Mouse (Mus musculus) hindbrain, postnatal 0 days (tissue): ENCODE results near the gene Chit1. TPM values are rescaled to one million over a fixed set of nuclear protein-coding genes. Genes with fewer than 3 reads are reported as not detected.
A peak's percentile ranks its signal among the peaks of the same experiment; 100 is the strongest.

Experiments used
- ATAC-seq: fragments of 200-750 bp; cut with Nextera tagmentation; 2 replicates; pipeline ENCODE4 v1.8.0; 2017; ENCODE audit warnings: mild to moderate bottlenecking, moderate TSS enrichment, moderate library complexity
- DNase-seq: peaks from one replicate; pipeline ENCODE4 v3.0.0-alpha.2; 2015; ENCODE audit warnings: low spot score
- H3K27ac ChIP-seq: fragments of 300-500 bp; sonication (generic); 2 replicates; pipeline ENCODE4 v1.5.1; 2014; ENCODE audit warnings: mild to moderate bottlenecking
- H3K27me3 ChIP-seq: fragments of 300-500 bp; sonication (generic); 2 replicates; pipeline ENCODE4 v1.6.1; 2014; ENCODE audit warnings: low read length, mixed read lengths; ENCODE audit not compliant: insufficient read depth
- H3K36me3 ChIP-seq: fragments of 300-500 bp; sonication (generic); 2 replicates; pipeline ENCODE4 v1.6.1; 2014; ENCODE audit warnings: low read length, mixed read lengths; ENCODE audit not compliant: insufficient read depth
- H3K4me1 ChIP-seq: fragments of 300-500 bp; sonication (generic); 2 replicates; pipeline ENCODE4 v1.6.1; 2014; ENCODE audit warnings: antibody characterized with exemption, low read length, mixed read lengths; ENCODE audit not compliant: insufficient read depth
- H3K4me2 ChIP-seq: fragments of 300-500 bp; sonication (generic); 2 replicates; pipeline ENCODE4 v1.6.1; 2014; ENCODE audit warnings: low read depth, mild to moderate bottlenecking, low read length, moderate library complexity, mixed read lengths
- H3K4me3 ChIP-seq: fragments of 300-500 bp; sonication (generic); 2 replicates; pipeline ENCODE4 v1.5.1; 2014; ENCODE audit warnings: low read length
- H3K9ac ChIP-seq: fragments of 300-500 bp; sonication (generic); replicated peaks from 2 replicates; pipeline ENCODE4 v1.6.1; 2014; ENCODE audit warnings: mild to moderate bottlenecking, low read length, moderate library complexity, mixed read lengths
- H3K9me3 ChIP-seq: fragments of 300-500 bp; sonication (generic); 2 replicates; pipeline ENCODE4 v1.6.1; 2016; ENCODE audit warnings: low read length, mixed read lengths
- CTCF ChIP-seq: IDR thresholded peaks from 2 replicates; pipeline ENCODE4 v1.5.1; 2016; ENCODE audit warnings: antibody characterized with exemption, control low read depth, low read depth
- WGBS: fragments of 180-500 bp; shearing (Covaris S2); extraction: QIAGEN DNeasy Blood & Tissue Kit; methylation state at CpG from one replicate; pipeline ENCODE4 v1.1.7; 2014; 5-methylcytosine and 5-hydroxymethylcytosine counted together
- polyA plus RNA-seq: library from polyadenylated mRNA; unstranded; fragments of >200 nt; fragmentation: Nextera tagmentation; extraction: Ambion mirVana; gene quantifications from 2 replicates; pipeline ENCODE4 v1.2.1, GENCODE M21; 2015
- total RNA-seq: library from RNA; depleted of rRNA; stranded (reverse); fragments of >200 nt; gene quantifications from 2 replicates; pipeline ENCODE4 v1.2.3, GENCODE M21; 2014; rRNA removed

Chit1 gene
- total RNA-seq (0.14 TPM in 1 of 2 replicates, not detected in the other), polyA plus RNA-seq (0.46 and 0.48 TPM in 2 replicates)

DNA sequence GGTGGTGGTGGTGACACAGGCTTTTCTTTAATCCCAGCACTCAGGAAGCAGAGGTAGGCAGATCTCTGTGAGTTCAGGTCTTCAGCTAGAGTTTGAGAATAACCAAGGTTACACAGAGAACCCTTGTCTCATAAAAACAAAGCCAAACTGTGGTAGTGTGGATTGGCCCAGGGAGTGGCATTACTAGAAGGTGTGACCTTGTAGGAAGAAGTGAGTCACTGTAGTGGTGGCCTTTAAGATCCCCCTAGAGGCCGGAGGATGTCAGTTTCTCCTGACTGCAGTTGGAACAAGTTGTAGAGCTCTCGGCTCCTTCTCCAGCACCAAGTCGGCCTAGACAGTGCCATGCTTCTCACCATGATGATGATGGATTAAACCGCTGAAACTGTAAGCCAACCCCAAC lies at the start of gene Chit1:
Chit1 (plus strand) TSS at position 264 of the 400 bp plus-strand sequence.
- 75% methylated on average over 4 of the region's 4 CpGs for WGBS
- no peak for ATAC-seq

DNA sequence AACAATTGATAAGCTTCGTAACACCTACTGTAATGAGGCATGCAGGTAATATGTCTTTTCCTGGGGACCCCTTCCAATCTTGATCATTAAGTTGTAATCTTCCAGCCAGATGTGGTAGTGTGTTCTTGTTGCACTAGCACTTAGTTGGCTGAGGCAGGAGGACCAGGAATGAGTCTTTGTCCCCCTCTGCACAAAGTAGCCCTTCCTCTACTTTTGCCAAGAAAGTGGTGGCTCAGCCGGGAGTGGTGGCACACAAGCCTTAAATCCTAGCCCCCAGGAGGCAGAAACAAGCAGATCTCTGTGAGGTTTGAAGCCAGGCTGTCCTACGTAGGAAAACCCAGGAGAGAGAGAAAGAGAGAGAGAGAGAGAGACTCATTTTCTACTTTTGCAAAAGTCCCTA lies 49.1 kb upstream of the Chit1 start:
- no peak overlapping the region for H3K4me2 ChIP-seq

More for the DNA sequence above, at the start of gene Chit1:
- Histone ChIP-seq H3K27ac (no peak within 1 kb of the TSS), H3K9ac (no peak within 1 kb of the TSS), H3K27me3 (no peaks in the 10 kb centered on the region), H3K4me2 (no peak within 1 kb of the TSS), H3K36me3 (no peaks in the 10 kb centered on the region), H3K9me3 (no peaks in the 10 kb centered on the region), H3K4me1 (no peaks in the 10 kb centered on the region), H3K4me3 (no peak within 1 kb of the TSS)
- DNase-seq, result no peak
- TF ChIP-seq CTCF, result 0 out of 2 replicates have a peak, but pooled peaks have one; percentile 14

DNA sequence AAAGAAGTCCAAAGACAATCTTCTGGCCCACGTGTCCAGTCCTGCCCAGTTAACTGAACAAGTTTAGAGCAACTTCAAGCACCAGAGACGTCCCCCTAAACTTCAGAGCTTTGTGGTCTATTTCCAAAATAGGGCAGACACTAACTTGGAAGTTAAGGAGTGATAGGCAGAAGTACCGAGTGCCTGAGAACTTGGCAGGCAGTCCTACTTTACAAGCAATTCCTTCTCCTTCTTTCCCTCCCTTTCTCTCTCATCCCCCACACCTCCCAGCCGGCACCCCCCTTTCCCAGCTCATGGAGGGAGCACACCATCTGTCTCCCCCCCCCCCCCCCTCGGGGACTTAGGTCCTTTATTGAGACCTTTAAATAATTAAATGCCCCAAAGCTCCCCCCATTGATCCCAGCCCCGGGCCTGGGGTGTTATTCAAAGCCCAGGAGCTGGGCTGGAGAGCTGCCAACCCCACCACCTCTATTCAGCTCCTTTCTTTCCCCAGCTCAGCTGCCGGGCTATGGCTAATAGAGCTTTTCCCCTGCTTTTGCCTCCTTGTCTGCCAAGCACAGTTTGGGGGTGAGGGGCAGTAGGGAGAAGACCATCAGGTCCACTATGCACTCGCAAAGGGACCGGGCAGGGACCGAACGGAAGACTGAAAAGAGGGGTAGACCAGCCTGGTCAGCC lies 48.5 kb upstream of the Chit1 start:
- no peak for TF ChIP-seq CTCF
- no peaks in the 10 kb centered on the region for H3K27me3 ChIP-seq
- peak overlapping the region; percentile 43 for H3K4me2 ChIP-seq
- H3K9me3 ChIP-seq, result no peaks in the 10 kb centered on the region
- H3K4me1 ChIP-seq, result peaks cover 43% of the 10 kb centered on the region
- H3K27ac ChIP-seq, result peak overlapping the region; percentile 95
- WGBS, result 10% methylated on average over 11 of the region's 11 CpGs
- H3K4me3 ChIP-seq, result 0 out of 2 replicates have a peak overlapping the region, but pooled peaks have one; percentile 0
- ATAC-seq (peak; percentile 39), DNase-seq (peak; percentile 86)
- no peaks in the 10 kb centered on the region for H3K36me3 ChIP-seq
- H3K9ac ChIP-seq, result 0 out of 2 replicates have a peak overlapping the region, but pooled peaks have one; percentile 18

More for the DNA sequence above, 49.1 kb upstream of the Chit1 start:
- 35% methylated on average over 3 of the region's 3 CpGs for WGBS
- H3K9me3 ChIP-seq, result no peaks in the 10 kb centered on the region
- peak overlapping the region; percentile 95 for H3K27ac ChIP-seq
- DNase-seq, result no peak
- no peak for TF ChIP-seq CTCF
- no peaks in the 10 kb centered on the region for H3K36me3 ChIP-seq
- no peak for ATAC-seq
- H3K27me3 ChIP-seq, result no peaks in the 10 kb centered on the region
- no peak overlapping the region for H3K4me3 ChIP-seq
- H3K9ac ChIP-seq, result no peak overlapping the region
- peaks cover 43% of the 10 kb centered on the region for H3K4me1 ChIP-seq

DNA sequence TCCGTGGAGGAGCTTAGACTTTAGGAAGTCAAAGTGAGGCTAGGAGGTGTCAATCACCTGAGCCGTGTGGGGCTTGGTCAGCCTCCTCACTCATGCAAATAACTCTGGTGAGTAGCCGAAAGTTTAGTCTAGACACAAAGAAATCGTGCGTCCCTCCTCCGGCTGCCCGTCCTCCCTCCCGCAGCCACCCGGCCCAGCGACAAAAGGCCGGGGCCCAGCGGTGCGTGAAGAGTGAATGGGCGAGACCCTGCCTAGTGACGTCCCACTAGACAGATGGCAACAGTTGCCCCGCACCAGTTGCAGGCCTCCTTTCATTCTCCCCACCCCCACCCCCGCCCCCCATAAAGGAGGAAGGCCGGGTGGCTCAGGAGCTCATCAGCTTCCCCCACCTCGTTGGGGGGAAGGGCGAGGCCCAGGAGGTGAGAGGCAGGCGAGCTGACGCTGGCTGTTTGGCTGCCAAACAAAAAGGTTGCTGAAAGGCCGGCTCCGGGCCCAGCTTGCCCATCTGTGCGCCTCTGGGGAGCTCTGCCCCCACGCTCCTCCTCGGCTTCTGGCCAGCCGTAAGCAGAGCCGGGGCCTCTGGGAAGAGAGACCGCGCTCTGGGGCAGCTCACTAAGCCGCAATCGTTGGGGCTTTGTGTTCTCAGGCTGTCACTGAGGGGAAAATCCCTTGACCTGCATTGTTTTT lies 47.8 kb upstream of the Chit1 start:
- DNase-seq (peak; percentile 89), ATAC-seq (peak; percentile 82)
- H3K4me1 ChIP-seq, result peaks cover 48% of the 10 kb centered on the region
- H3K4me2 ChIP-seq, result peak overlapping the region; percentile 43
- peak overlapping the region; percentile 95 for H3K27ac ChIP-seq
- H3K9ac ChIP-seq, result peak overlapping the region; percentile 18; the same call in 1 of the 2 replicates
- 0 out of 2 replicates have a peak overlapping the region, but pooled peaks have one; percentile 0 for H3K4me3 ChIP-seq
- no peaks in the 10 kb centered on the region for H3K27me3 ChIP-seq
- 4% methylated on average over 32 of the region's 33 CpGs for WGBS
- no peak for TF ChIP-seq CTCF
- no peaks in the 10 kb centered on the region for H3K9me3 ChIP-seq
- H3K36me3 ChIP-seq, result no peaks in the 10 kb centered on the region

DNA sequence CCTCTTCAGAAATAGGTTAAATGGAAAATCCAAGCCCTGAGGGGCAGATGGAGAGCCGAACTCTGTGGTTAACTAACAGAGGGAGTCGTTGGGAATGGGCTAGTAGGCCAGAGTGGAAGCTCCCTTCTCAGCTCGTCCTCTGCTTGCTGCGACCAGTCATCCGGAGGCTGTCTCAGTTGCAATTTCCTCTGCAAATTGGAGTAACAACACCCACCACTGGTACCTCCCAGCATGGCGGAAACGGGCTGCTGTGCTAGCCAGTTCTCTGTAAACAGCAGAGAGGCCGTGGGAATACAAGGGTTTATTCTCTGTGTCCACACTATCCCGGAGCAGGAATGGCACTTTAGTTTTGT lies 47.3 kb upstream of the Chit1 start:
- Histone ChIP-seq H3K27me3 (no peaks in the 10 kb centered on the region), H3K27ac (peak overlapping the region; percentile 95), H3K4me3 (no peak overlapping the region), H3K9me3 (no peaks in the 10 kb centered on the region), H3K36me3 (no peaks in the 10 kb centered on the region), H3K4me2 (peak overlapping the region; percentile 43), H3K4me1 (peaks cover 48% of the 10 kb centered on the region), H3K9ac (peak overlapping the region; percentile 18; the same call in 1 of the 2 replicates)
- DNase-seq (no peak), ATAC-seq (no peak)
- 10% methylated on average over 9 of the region's 9 CpGs for WGBS
- TF ChIP-seq CTCF, result no peak

DNA sequence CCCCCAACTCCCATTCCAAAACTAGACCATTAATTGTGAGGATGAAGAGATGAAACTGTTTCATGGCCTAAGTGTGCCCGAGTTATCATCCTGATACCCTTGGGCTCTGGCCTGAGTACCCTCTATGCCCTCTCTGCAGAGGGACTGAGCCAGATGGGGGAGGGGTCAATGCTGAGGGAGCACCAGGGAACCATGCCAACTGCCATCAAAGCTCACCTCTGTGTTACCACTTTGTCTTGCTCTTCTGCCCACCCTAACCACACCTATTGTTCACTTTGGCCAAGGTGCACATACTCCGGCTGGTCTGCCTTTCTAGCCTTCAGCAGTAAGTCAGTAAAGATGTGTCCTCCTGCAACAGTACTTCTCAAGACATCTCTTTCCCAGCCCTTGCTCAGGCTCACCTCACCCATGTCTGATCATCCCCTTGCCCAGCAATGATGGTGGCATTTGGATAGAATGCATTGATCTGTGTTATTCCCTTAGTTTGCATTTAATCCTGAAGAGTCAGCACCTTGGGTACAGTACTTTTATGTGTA lies 46.7 kb upstream of the Chit1 start:
- peaks cover 48% of the 10 kb centered on the region for H3K4me1 ChIP-seq
- no peak for TF ChIP-seq CTCF
- DNase-seq, result no peak

More for the DNA sequence above, 46.7 kb upstream of the Chit1 start:
- no peak overlapping the region for H3K4me2 ChIP-seq
- WGBS, result 63% methylated on average over 2 of the region's 2 CpGs
- H3K27ac ChIP-seq, result peak overlapping the region; percentile 95
- H3K4me3 ChIP-seq, result no peak overlapping the region
- no peak overlapping the region for H3K9ac ChIP-seq
- H3K36me3 ChIP-seq, result no peaks in the 10 kb centered on the region
- H3K27me3 ChIP-seq, result no peaks in the 10 kb centered on the region
- no peak for ATAC-seq
- no peaks in the 10 kb centered on the region for H3K9me3 ChIP-seq
